8 mouse cellular contexts compared by ENCODE assay signal in the genomic region with DNA sequence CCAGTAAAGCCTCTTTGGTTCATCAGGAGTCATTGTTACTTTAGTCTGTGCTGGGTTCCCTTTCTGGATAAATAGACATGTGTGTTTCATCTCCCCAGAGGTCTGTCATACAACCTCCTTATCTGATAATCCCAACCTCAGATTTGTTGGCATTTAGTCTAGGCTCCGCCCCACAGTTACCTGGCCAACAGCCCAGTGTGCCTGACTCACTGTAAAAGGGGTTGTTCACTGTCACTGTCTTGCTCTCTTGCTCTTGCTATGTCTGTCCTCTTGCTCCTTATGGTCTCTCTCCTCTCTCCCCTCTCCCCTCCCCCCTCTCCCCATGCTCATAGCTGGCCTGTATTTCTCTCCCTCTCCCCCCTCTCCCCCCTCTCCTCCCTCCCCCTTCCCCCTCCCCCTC. TPM values are rescaled to one million over a fixed set of nuclear protein-coding genes. Genes with fewer than 3 reads are reported as not detected.
DNase-seq lines count a peak whose midpoint lies in the region; ATAC-seq and TF ChIP-seq lines count a peak whose summit lies in the region.

No protein-coding gene starts in this region.

- peaks cover 31% of the 10 kb centered on the region for H3K27me3 ChIP-seq in megakaryocyte, embryonic 14.5 days (replicated peaks)
- no peaks in the 10 kb centered on the region for H3K27me3 ChIP-seq in stomach, embryonic 16.5 days (ENCODE audit: control insufficient read depth, insufficient read depth, low read length)
- no peaks in the 10 kb centered on the region for H3K27me3 ChIP-seq in thymus, adult 2 months (ENCODE audit: control insufficient read depth, insufficient read depth, low read length)

- H3K36me3 ChIP-seq in megakaryocyte, embryonic 14.5 days (replicated peaks; ENCODE audit: low read length) = no peaks in the 10 kb centered on the region
- no peaks in the 10 kb centered on the region for H3K36me3 ChIP-seq in stomach, embryonic 16.5 days (ENCODE audit: control insufficient read depth, insufficient read depth, low read length)
- H3K36me3 ChIP-seq in thymus, adult 2 months (ENCODE audit: control insufficient read depth, insufficient read depth, low read length) = no peaks in the 10 kb centered on the region

- peak overlapping the region; percentile 78 for H3K4me3 ChIP-seq in megakaryocyte, embryonic 14.5 days (replicated peaks)
- H3K4me3 ChIP-seq in bone marrow macrophage, adult 2 months (ENCODE audit: insufficient read depth, low read length) = peak overlapping the region; percentile 47
- H3K4me3 ChIP-seq in stomach, embryonic 16.5 days (replicated peaks; ENCODE audit: low read length) = no peak overlapping the region
- H3K4me3 ChIP-seq in thymus, adult 2 months (ENCODE audit: control insufficient read depth, insufficient read depth, low read length) = no peak overlapping the region

- WGBS in stomach, embryonic 16.5 days = 65% methylated on average over 1 of the region's 1 CpGs
- WGBS in thymus, adult 2 months = 84% methylated on average over 1 of the region's 1 CpGs

- peaks cover 32% of the 10 kb centered on the region for H3K4me1 ChIP-seq in megakaryocyte, embryonic 14.5 days
- H3K4me1 ChIP-seq in bone marrow macrophage, adult 2 months (ENCODE audit: control insufficient read depth, insufficient read depth, low read length) = peaks cover 43% of the 10 kb centered on the region
- peaks cover 35% of the 10 kb centered on the region for H3K4me1 ChIP-seq in stomach, embryonic 16.5 days (ENCODE audit: control insufficient read depth, insufficient read depth, low read length)
- H3K4me1 ChIP-seq in thymus, adult 2 months (replicated peaks; ENCODE audit: control insufficient read depth, insufficient read depth, low read length) = no peaks in the 10 kb centered on the region; the same call in 1 of the 2 replicates

- no peak for TF ChIP-seq CTCF in bone marrow macrophage, adult 2 months (IDR thresholded peaks at IDR 0.05; ENCODE audit: low read depth, low read length)
- TF ChIP-seq CTCF in thymus, adult 2 months (IDR thresholded peaks at IDR 0.05; ENCODE audit: borderline replicate concordance, control insufficient read depth, extremely low read depth, insufficient read depth, low read length, poor library complexity) = no peak

- H3K9me3 ChIP-seq in megakaryocyte, embryonic 14.5 days = no peaks in the 10 kb centered on the region
- H3K9me3 ChIP-seq in stomach, embryonic 16.5 days (replicated peaks; ENCODE audit: control insufficient read depth, low read length) = no peaks in the 10 kb centered on the region

- H3K4me2 ChIP-seq in stomach, embryonic 16.5 days (ENCODE audit: low read depth, low read length) = peak overlapping the region; percentile 20; the same call in 1 of the 2 replicates

- 0 out of 2 replicates have a peak overlapping the region, but pooled peaks have one; percentile 40 for H3K9ac ChIP-seq in stomach, embryonic 16.5 days (ENCODE audit: low read length)

- ATAC-seq in megakaryocyte, adult 5-6 weeks (ENCODE audit: poor library complexity, severe bottlenecking) = no peak
- ATAC-seq in stomach, embryonic 16.5 days (ENCODE audit: insufficient read depth, low FRiP score) = peak; percentile 73
- no peak for ATAC-seq in activated CD4-positive, CD25-positive, alpha-beta regulatory T cell, adult 4 months

- TF ChIP-seq POLR2A in bone marrow macrophage, adult 2 months (IDR thresholded peaks at IDR 0.05; ENCODE audit: borderline replicate concordance, low read depth, low read length) = no peak
- TF ChIP-seq POLR2A in thymus, adult 2 months (IDR thresholded peaks at IDR 0.05; ENCODE audit: control insufficient read depth, extremely low read depth, insufficient read depth, low read length, poor library complexity) = no peak

- peak overlapping the region; percentile 98 for H3K27ac ChIP-seq in bone marrow macrophage, adult 2 months (ENCODE audit: insufficient read depth, low read depth, low read length)
- peak overlapping the region; percentile 88 for H3K27ac ChIP-seq in stomach, embryonic 16.5 days (ENCODE audit: low read length)
- no peak overlapping the region for H3K27ac ChIP-seq in thymus, adult 2 months (ENCODE audit: control insufficient read depth, insufficient read depth, low read length)

- peak; percentile 42 to 58 for DNase-seq in kidney, postnatal 4 days
- no peak for DNase-seq in thymus, adult 2 months
- DNase-seq in left cerebral cortex, adult 18-20 months (ENCODE audit: low spot score in 2 of 2) = no peak

RNA-seq across cellular contexts. Expression of gene Sowahc, which starts 44.3 kb away (rescaled TPM):
- polyA plus RNA-seq in megakaryocyte, embryonic 14.5 days (2012; ENCODE audit: insufficient read depth, low replicate concordance) = 0.27 TPM in 1 of 2 replicates, not detected in the other
- total RNA-seq in megakaryocyte, adult 5-6 weeks (2015) = 50.0 and 54.3 TPM in 2 replicates
- 56.0 and 68.8 TPM in 2 replicates for total RNA-seq in megakaryocyte, adult 5-6 weeks (2017)
- 7.8 and 8.3 TPM in 2 replicates for polyA plus RNA-seq in bone marrow macrophage, adult 2 months (2012; ENCODE audit: insufficient read depth, insufficient read length, missing spikeins)
- 20.6 and 21.3 TPM in 2 replicates for polyA plus RNA-seq in stomach, embryonic 16.5 days (2015; fragmentation: Nextera tagmentation; extraction: Ambion mirVana)
- polyA plus RNA-seq in activated CD4-positive, CD25-positive, alpha-beta regulatory T cell, adult 4 months (2017; shearing (Covaris generic)) = under 1 TPM; 0.46 to 0.91 TPM
- polyA plus RNA-seq in thymus, adult 2 months (2012; rRNA removed) = 2.4 and 2.6 TPM in 2 replicates
- total RNA-seq in left cerebral cortex, adult 18-20 months (2021) = 1 to 10 TPM; 6.9 to 7.8 TPM

RNA-seq across cellular contexts. Expression of gene Sept10, which starts 44.5 kb away (rescaled TPM):
- polyA plus RNA-seq in megakaryocyte, embryonic 14.5 days (2012; ENCODE audit: insufficient read depth, low replicate concordance) = not detected in 2 replicates
- 17.6 and 19.8 TPM in 2 replicates for total RNA-seq in megakaryocyte, adult 5-6 weeks (2015)
- total RNA-seq in megakaryocyte, adult 5-6 weeks (2017) = 44.5 and 54.9 TPM in 2 replicates
- polyA plus RNA-seq in bone marrow macrophage, adult 2 months (2012; ENCODE audit: insufficient read depth, insufficient read length, missing spikeins) = 14.7 and 18.1 TPM in 2 replicates
- polyA plus RNA-seq in stomach, embryonic 16.5 days (2015; fragmentation: Nextera tagmentation; extraction: Ambion mirVana) = 37.9 and 41.7 TPM in 2 replicates
- polyA plus RNA-seq in activated CD4-positive, CD25-positive, alpha-beta regulatory T cell, adult 4 months (2017; shearing (Covaris generic)) = 1 to 10 TPM; 2.9 to 3.1 TPM
- polyA plus RNA-seq in thymus, adult 2 months (2012; rRNA removed) = 1.7 and 3.1 TPM in 2 replicates
- 1 to 10 TPM; 5.5 to 7.1 TPM for total RNA-seq in left cerebral cortex, adult 18-20 months (2021)

RNA-seq across cellular contexts. Expression of gene P4ha1, which starts 57.0 kb away (rescaled TPM):
- polyA plus RNA-seq in megakaryocyte, embryonic 14.5 days (2012; ENCODE audit: insufficient read depth, low replicate concordance) = 3.7 and 10.7 TPM in 2 replicates
- 9.6 and 14.3 TPM in 2 replicates for total RNA-seq in megakaryocyte, adult 5-6 weeks (2015)
- 19.2 and 25.0 TPM in 2 replicates for total RNA-seq in megakaryocyte, adult 5-6 weeks (2017)
- polyA plus RNA-seq in bone marrow macrophage, adult 2 months (2012; ENCODE audit: insufficient read depth, insufficient read length, missing spikeins) = 58.7 and 59.2 TPM in 2 replicates
- 80.9 and 90.0 TPM in 2 replicates for polyA plus RNA-seq in stomach, embryonic 16.5 days (2015; fragmentation: Nextera tagmentation; extraction: Ambion mirVana)
- polyA plus RNA-seq in activated CD4-positive, CD25-positive, alpha-beta regulatory T cell, adult 4 months (2017; shearing (Covaris generic)) = 10 to 100 TPM; 36.8 to 37.7 TPM
- 10.6 and 11.0 TPM in 2 replicates for polyA plus RNA-seq in thymus, adult 2 months (2012; rRNA removed)
- 10 to 100 TPM; 44.8 to 49.7 TPM for total RNA-seq in left cerebral cortex, adult 18-20 months (2021)

Comparison
In these comparisons a context has a peak if more than half of its experiments do, and no peak if none do; other contexts are left out.
1. H3K4me3 ChIP-seq: peak in megakaryocyte, embryonic 14.5 days (single experiment) and bone marrow macrophage, adult 2 months (single experiment); none in stomach, embryonic 16.5 days (single experiment) and thymus, adult 2 months (single experiment).
2. DNase-seq: peak in kidney, postnatal 4 days (2 of 2); none in thymus, adult 2 months (single experiment) and left cerebral cortex, adult 18-20 months (0 of 2).